Mouse (Mus musculus) heart, postnatal 0 days (tissue): ENCODE data around the gene Gsdmc3.
"Not testable (repeated sequence)": the region's sequence is repeated elsewhere in the genome, so short reads cannot be mapped to it uniquely, and the experiment has no call there.

ENCODE experiments used
- CTCF ChIP-seq: IDR thresholded peaks from 2 replicates; pipeline ENCODE4 v1.5.1; 2016; ENCODE audit warnings: antibody characterized with exemption, control low read depth, low read depth
- EP300 ChIP-seq: IDR thresholded peaks from 2 replicates; pipeline ENCODE4 v1.6.1; 2016; ENCODE audit warnings: antibody characterized with exemption, low read depth

GRCm38 (mm10) chr15:63895560-63896353, 17.4 kb upstream of the Gsdmc3 start:
- peak; percentile 78 for TF ChIP-seq CTCF
- not testable (repeated sequence) for TF ChIP-seq EP300
